Mouse (Mus musculus) midbrain, embryonic 11.5 days (tissue): ENCODE measurements around the gene Imp3. TPM values are rescaled to one million over a fixed set of nuclear protein-coding genes. Genes with fewer than 3 reads are reported as not detected.

Source experiments
- ATAC-seq: fragments of 200-750 bp; cut with Nextera tagmentation; 2 replicates; pipeline ENCODE4 v1.8.0; 2017; ENCODE audit warnings: moderate TSS enrichment, moderate library complexity; ENCODE audit not compliant: low FRiP score
- DNase-seq: peaks from one replicate; pipeline ENCODE4 v3.0.0; 2015; ENCODE audit warnings: low spot score; ENCODE audit errors: missing footprints
- H3K27ac ChIP-seq: fragments of 300-500 bp; sonication (generic); 2 replicates; pipeline ENCODE4 v1.5.1; 2014; ENCODE audit warnings: low read depth, low read length
- H3K27me3 ChIP-seq: fragments of 300-500 bp; sonication (generic); 2 replicates; pipeline ENCODE4 v1.6.1; 2014; ENCODE audit warnings: mild to moderate bottlenecking, low read length, moderate library complexity, mixed read lengths; ENCODE audit not compliant: control insufficient read depth, insufficient read depth
- H3K36me3 ChIP-seq: fragments of 300-500 bp; sonication (generic); 2 replicates; pipeline ENCODE4 v1.6.1; 2014; ENCODE audit warnings: mild to moderate bottlenecking, low read length, moderate library complexity, mixed read lengths; ENCODE audit not compliant: control insufficient read depth, insufficient read depth
- H3K4me1 ChIP-seq: fragments of 300-500 bp; sonication (generic); 2 replicates; pipeline ENCODE4 v1.6.1; 2014; ENCODE audit warnings: low read length; ENCODE audit not compliant: control insufficient read depth, insufficient read depth
- H3K4me2 ChIP-seq: fragments of 300-500 bp; sonication (generic); 2 replicates; pipeline ENCODE4 v1.6.1; 2014; ENCODE audit warnings: mild to moderate bottlenecking, moderate library complexity
- H3K4me3 ChIP-seq: fragments of 300-500 bp; sonication (generic); 2 replicates; pipeline ENCODE4 v1.5.1; 2014; ENCODE audit warnings: low read depth, low read length
- H3K9ac ChIP-seq: fragments of 300-500 bp; sonication (generic); 2 replicates; pipeline ENCODE4 v1.6.1; 2014; ENCODE audit warnings: low read length
- H3K9me3 ChIP-seq: fragments of 300-500 bp; sonication (generic); 2 replicates; pipeline ENCODE4 v1.6.1; 2016; ENCODE audit warnings: low read length; ENCODE audit not compliant: control insufficient read depth
- WGBS: fragments of 180-500 bp; shearing (Covaris S2); extraction: QIAGEN DNeasy Blood & Tissue Kit; methylation state at CpG from one replicate; pipeline ENCODE4 v1.1.7; 2014; 5-methylcytosine and 5-hydroxymethylcytosine counted together
- polyA plus RNA-seq: library from polyadenylated mRNA; unstranded; fragments of >200 nt; fragmentation: Nextera tagmentation; extraction: Ambion mirVana; gene quantifications from 2 replicates; pipeline ENCODE4 v1.2.1, GENCODE M21; 2014

The Imp3 gene
- polyA plus RNA-seq, result 57.0 and 69.4 TPM in 2 replicates

DNA sequence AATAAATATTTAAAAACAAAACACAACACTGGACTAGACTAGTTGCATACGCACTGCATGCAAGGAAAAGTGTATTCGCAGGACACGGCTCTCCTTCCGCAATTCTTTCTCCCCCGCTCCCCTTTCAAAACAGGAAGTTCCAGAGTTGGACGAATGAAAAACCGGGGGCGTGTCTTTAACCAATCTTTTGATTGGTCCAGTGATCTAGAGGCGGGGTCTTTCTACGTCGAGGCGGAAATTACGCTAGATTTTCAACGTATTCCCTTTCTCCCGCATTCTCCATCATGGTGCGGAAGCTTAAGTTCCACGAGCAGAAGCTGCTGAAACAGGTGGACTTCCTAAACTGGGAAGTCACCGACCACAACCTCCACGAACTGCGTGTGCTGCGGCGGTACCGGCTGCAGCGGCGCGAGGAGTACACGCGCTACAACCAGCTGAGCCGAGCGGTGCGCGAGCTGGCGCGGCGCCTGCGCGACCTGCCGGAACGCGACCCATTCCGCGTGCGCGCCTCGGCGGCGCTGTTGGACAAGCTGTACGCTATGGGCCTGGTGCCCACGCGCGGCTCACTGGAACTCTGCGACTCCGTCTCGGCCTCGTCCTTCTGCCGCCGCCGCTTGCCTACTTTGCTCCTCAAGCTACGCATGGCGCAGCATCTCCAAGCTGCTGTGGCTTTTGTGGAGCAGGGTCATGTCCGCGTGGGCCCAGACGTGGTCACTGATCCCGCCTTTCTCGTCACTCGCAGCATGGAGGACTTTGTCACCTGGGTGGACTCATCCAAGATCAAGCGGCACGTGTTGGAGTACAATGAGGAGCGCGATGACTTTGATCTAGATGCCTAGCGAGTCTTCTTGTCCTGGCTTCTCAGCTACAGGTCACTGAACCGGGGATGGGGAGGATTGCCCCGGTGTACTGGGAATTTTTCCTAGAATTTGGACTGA, at the start of gene Imp3:
Imp3 (plus strand) TSS at position 253 of the 938 bp plus-strand sequence.
- H3K4me3 ChIP-seq, result peak within 1 kb of the TSS; percentile 83
- DNase-seq (peak; percentile 98), ATAC-seq (peak; percentile 95)
- H3K4me2 ChIP-seq, result peak within 1 kb of the TSS; percentile 82
- H3K36me3 ChIP-seq, result no peaks in the 10 kb centered on the region
- under 1% methylated on average over 73 of the region's 73 CpGs for whole genome bisulfite sequencing
- no peaks in the 10 kb centered on the region for H3K27me3 ChIP-seq
- H3K9me3 ChIP-seq, result no peaks in the 10 kb centered on the region
- peak within 1 kb of the TSS; percentile 82 for H3K9ac ChIP-seq
- H3K4me1 ChIP-seq, result peaks cover 12% of the 10 kb centered on the region
- 0 out of 2 replicates have a peak within 1 kb of the TSS, but pooled peaks have one; percentile 47 for H3K27ac ChIP-seq

DNA sequence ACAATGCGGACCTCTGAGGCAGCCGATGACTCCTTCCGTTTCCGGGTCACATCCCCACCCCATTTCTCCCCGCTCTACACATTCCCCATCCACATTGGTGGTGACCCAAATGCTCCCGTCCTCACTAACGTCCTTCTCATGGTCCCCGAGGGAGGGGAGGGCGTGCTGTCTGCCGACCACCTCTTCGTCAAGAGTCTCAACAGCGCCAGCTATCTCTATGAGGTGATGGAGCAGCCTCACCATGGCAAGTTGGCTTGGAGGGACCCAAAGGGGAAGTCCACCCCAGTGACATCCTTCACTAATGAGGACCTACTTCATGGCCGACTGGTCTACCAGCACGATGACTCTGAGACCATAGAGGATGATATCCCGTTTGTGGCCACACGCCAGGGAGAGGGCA, 49.7 kb upstream of the Imp3 start:
- H3K27me3 ChIP-seq, result no peaks in the 10 kb centered on the region; the same call in 1 of the 2 replicates
- H3K4me1 ChIP-seq, result peaks cover 6% of the 10 kb centered on the region; the same call in 1 of the 2 replicates
- H3K9ac ChIP-seq, result no peak overlapping the region
- DNase-seq (no peak), ATAC-seq (no peak)
- no peak overlapping the region for H3K27ac ChIP-seq
- no peaks in the 10 kb centered on the region for H3K36me3 ChIP-seq
- no peaks in the 10 kb centered on the region for H3K9me3 ChIP-seq
- whole genome bisulfite sequencing, result 96% methylated on average over 16 of the region's 16 CpGs
- no peak overlapping the region for H3K4me3 ChIP-seq
- H3K4me2 ChIP-seq, result no peak overlapping the region

DNA sequence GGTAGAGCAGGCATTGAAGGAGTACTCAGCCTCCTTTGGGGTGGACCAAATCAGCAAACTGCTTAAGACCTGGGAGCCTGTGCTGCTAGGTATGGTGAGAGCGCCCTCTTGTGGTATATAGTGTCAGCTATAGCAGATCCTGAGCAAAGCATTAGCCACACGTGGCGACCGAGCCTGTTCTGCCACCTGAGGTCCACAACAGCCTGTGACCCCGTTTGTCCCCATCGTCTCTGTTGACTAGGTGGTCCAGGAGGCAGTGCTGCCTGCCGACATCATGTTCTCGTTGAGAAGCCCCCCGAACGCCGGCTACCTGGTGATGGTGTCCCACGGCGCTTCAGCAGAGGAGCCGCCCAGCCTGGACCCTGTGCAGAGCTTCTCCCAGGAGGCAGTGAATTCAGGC, 47.5 kb upstream of the Imp3 start:
- H3K4me1 ChIP-seq, result peaks cover 6% of the 10 kb centered on the region; the same call in 1 of the 2 replicates
- no peaks in the 10 kb centered on the region for H3K9me3 ChIP-seq
- no peak overlapping the region for H3K27ac ChIP-seq
- H3K4me3 ChIP-seq, result peak overlapping the region; percentile 13; the same call in 1 of the 2 replicates
- WGBS, result 6% methylated on average over 14 of the region's 14 CpGs
- peak; percentile 94 for DNase-seq
- H3K4me2 ChIP-seq, result peak overlapping the region; percentile 47
- peak overlapping the region; percentile 27; the same call in 1 of the 2 replicates for H3K9ac ChIP-seq
- peak; percentile 70 for ATAC-seq
- H3K27me3 ChIP-seq, result no peaks in the 10 kb centered on the region; the same call in 1 of the 2 replicates
- no peaks in the 10 kb centered on the region for H3K36me3 ChIP-seq

DNA sequence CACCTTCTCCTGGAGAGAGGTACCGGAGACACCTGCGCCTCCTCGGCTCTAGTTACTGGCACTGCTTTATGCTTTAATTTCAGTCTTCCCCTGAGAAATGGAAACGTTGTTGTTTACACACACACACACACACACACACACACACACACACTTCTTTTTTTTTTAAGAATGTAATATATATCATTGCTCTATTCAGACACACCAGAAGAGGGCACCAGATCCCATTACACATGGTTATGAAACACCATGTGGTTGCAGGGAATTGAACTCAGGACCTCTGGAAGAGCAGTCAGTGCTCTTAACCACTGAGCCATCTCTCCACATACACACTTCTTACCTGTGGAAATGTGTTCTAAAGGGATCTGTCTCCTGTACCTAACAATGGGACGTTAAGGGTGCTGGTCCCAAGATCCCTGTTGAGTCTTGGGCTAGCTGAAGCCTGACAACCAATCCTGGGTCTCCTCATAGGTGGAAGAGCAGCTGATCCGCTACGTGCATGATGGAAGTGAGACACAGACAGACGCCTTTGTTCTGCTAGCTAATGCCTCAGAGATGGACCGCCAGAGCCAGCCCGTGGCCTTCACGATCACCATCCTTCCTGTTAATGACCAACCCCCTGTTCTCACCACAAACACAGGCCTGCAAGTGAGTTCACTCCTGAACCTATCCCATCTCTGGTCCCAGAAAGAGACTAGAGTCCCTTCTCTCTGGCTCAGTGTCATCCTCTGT, 46.6 kb upstream of the Imp3 start:
- Histone ChIP-seq H3K4me3 (no peak overlapping the region), H3K36me3 (no peaks in the 10 kb centered on the region), H3K27me3 (no peaks in the 10 kb centered on the region; the same call in 1 of the 2 replicates), H3K4me1 (peaks cover 6% of the 10 kb centered on the region; the same call in 1 of the 2 replicates), H3K27ac (no peak overlapping the region), H3K9me3 (no peaks in the 10 kb centered on the region), H3K4me2 (no peak overlapping the region), H3K9ac (no peak overlapping the region)
- ATAC-seq (no peak), DNase-seq (no peak)
- WGBS, result 70% methylated on average over 11 of the region's 11 CpGs

DNA sequence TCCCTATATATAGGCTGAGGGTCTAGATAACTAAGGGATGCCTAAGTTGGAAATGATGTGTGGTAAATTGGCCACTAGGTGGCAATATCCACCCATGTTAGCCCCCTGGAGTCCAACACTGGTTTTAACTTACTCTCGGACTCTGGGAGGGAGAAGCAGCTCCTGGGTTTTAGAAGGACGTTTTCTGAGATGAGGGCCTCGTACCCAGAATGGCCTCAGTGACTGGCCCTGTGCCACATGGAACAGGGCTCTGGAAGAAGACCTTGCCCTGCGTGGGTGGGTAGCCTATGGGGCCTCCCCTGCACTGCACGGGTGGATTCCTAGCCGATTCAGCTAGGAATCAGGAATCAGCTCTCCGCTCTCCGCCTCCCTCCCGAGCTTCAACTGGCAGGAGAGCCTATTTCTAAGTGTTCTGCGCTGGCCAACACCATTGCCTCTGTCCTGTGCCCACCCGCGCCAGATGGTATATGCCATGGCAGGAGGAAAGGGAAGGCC, 45.7 kb upstream of the Imp3 start:
- Histone ChIP-seq H3K4me2 (peak overlapping the region; percentile 34; the same call in 1 of the 2 replicates), H3K36me3 (no peaks in the 10 kb centered on the region)
- ATAC-seq, result peak; percentile 45

DNA sequence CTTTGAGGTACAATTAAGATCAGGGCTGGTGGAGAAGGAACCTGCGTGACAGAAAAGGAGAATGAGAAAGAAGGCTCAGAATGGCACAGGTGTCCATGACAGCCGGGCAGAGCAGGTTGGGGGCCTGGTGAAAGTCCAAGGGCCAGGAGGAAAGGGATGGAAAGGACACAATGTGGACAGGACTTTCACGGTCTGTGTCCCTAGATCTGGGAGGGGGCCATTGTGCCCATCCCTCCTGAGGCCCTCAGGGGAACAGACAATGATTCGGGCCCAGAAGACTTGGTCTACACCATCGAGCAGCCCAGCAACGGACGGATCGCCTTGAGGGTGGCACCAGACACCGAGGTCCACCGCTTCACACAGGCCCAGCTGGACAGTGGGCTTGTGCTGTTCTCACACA, 45.2 kb upstream of the Imp3 start:
- WGBS, result 90% methylated on average over 10 of the region's 10 CpGs
- no peak for ATAC-seq

More for the DNA sequence above, 45.7 kb upstream of the Imp3 start:
- H3K4me3 ChIP-seq, result no peak overlapping the region
- DNase-seq, result peak; percentile 97
- no peaks in the 10 kb centered on the region for H3K9me3 ChIP-seq
- peaks cover 6% of the 10 kb centered on the region; the same call in 1 of the 2 replicates for H3K4me1 ChIP-seq
- no peaks in the 10 kb centered on the region; the same call in 1 of the 2 replicates for H3K27me3 ChIP-seq
- no peak overlapping the region for H3K27ac ChIP-seq
- WGBS, result 30% methylated on average over 12 of the region's 12 CpGs
- peak overlapping the region; percentile 46 for H3K9ac ChIP-seq

DNA sequence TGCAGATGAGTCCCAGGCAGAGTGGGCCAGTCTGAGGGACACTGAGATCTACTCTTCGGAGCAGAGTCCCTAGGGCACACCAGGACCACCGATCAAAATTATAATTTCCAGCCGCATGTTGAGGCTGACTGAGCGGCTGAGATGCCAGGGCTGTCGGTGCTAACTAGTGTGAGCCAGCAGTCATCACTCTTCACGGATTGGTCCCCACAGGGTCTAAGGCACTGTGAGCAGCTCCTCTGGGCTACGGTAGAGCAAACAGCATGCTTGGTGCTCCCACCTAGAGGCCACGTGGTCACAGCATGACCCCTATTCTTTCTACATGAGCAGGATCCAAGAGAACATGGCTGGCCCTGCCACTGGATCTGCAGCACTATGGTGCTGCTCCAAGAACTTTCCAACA, 44.0 kb upstream of the Imp3 start:
- no peak for ATAC-seq
- Histone ChIP-seq H3K9me3 (no peaks in the 10 kb centered on the region), H3K9ac (no peak overlapping the region), H3K27ac (no peak overlapping the region), H3K4me3 (no peak overlapping the region), H3K36me3 (no peaks in the 10 kb centered on the region), H3K4me1 (peaks cover 6% of the 10 kb centered on the region; the same call in 1 of the 2 replicates), H3K4me2 (no peak overlapping the region), H3K27me3 (no peaks in the 10 kb centered on the region; the same call in 1 of the 2 replicates)
- 65% methylated on average over 8 of the region's 8 CpGs for WGBS
- no peak for DNase-seq

More for the DNA sequence above, 45.2 kb upstream of the Imp3 start:
- no peaks in the 10 kb centered on the region; the same call in 1 of the 2 replicates for H3K27me3 ChIP-seq
- no peaks in the 10 kb centered on the region for H3K9me3 ChIP-seq
- no peak overlapping the region for H3K4me3 ChIP-seq
- no peak overlapping the region for H3K27ac ChIP-seq
- DNase-seq, result no peak
- H3K4me2 ChIP-seq, result no peak overlapping the region
- peaks cover 6% of the 10 kb centered on the region; the same call in 1 of the 2 replicates for H3K4me1 ChIP-seq
- no peak overlapping the region; the same call in 1 of the 2 replicates for H3K9ac ChIP-seq
- no peaks in the 10 kb centered on the region for H3K36me3 ChIP-seq

DNA sequence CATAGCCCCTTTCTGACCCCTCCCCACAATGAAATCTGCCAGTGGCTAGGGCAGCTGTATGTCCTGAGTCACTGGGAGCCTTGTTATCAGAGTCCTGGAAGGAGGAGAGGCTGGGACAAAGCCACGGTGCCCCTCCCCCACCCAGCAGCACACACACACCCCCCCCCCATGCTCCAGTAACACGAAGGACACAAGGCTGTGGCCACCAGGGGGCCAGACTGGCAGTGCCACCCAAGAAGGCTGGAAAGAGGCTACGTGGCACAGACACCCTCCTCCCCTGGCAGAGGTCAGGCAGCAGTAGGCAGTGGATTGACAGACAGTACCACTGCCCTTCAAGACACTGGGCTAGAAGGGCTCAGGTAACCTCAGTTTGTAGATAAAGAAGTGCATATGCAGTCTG, 43.3 kb upstream of the Imp3 start:
- Histone ChIP-seq H3K27ac (no peak overlapping the region), H3K27me3 (no peaks in the 10 kb centered on the region; the same call in 1 of the 2 replicates), H3K4me2 (no peak overlapping the region), H3K9ac (no peak overlapping the region), H3K36me3 (no peaks in the 10 kb centered on the region), H3K4me3 (no peak overlapping the region), H3K9me3 (no peaks in the 10 kb centered on the region), H3K4me1 (peaks cover 6% of the 10 kb centered on the region; the same call in 1 of the 2 replicates)
- DNase-seq (no peak), ATAC-seq (no peak)
- 11% methylated on average over 3 of the region's 3 CpGs for WGBS
